Comparison of ENCODE assay signal across 19 mouse cellular contexts in the genomic region with DNA sequence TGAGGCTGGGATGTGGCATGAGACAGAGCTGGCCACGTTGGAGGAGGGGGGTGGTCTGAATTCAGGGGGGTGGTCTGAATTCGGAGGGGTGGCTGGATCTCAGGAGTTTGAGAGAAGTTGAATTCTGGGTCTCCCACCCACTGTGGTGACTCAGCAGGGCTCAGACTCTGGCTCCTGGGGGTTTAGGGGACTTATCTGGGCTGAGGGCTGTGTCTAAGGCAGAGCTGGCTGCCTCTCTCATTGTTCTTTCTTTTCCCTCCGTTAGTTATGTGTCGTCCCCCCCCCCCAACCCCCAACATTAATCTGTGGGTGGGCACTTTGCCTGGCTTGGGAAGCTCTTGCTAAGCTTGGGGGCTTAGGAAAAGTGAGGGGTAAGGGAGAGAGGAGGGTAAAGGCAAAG. TPM values are rescaled to one million over a fixed set of nuclear protein-coding genes. Genes with fewer than 3 reads are reported as not detected.
DNase-seq lines count a peak whose midpoint lies in the region; ATAC-seq and TF ChIP-seq lines count a peak whose summit lies in the region.
"Had no signal": no experiment of that assay in that cellular context is flagged by ENCODE, and none has a peak within 500 bp of the region (broad histone marks: within the 10 kb centered on the region; RNA-seq: fewer than 3 reads in every experiment).

No protein-coding gene starts in this region.

- no peaks in the 10 kb centered on the region for H3K36me3 ChIP-seq in heart, embryonic 12.5 days
- no peaks in the 10 kb centered on the region for H3K36me3 ChIP-seq in heart, adult 2 months (ENCODE audit: control insufficient read depth, insufficient read depth, low read length)
- no peaks in the 10 kb centered on the region for H3K36me3 ChIP-seq in limb, embryonic 11.5 days (ENCODE audit: control insufficient read depth, insufficient read depth, low read length)
- H3K36me3 ChIP-seq: forebrain, embryonic 15.5 days; heart, embryonic 13.5 days; liver, embryonic 13.5 days had no signal

- no peak overlapping the region for H3K4me3 ChIP-seq in heart, embryonic 12.5 days
- no peak overlapping the region for H3K4me3 ChIP-seq in heart, adult 2 months
- H3K4me3 ChIP-seq in limb, embryonic 11.5 days (ENCODE audit: low read depth, low read length), result no peak overlapping the region
- H3K4me3 ChIP-seq: forebrain, embryonic 15.5 days; heart, embryonic 13.5 days; left cerebral cortex, adult 2 months; liver, embryonic 13.5 days had no signal

- no peaks in the 10 kb centered on the region for H3K79me2 ChIP-seq in heart, adult 2 months (replicated peaks; ENCODE audit: control insufficient read depth, insufficient read depth, low read length)

- no peaks in the 10 kb centered on the region for H3K9me3 ChIP-seq in heart, embryonic 12.5 days (replicated peaks)
- no peaks in the 10 kb centered on the region for H3K9me3 ChIP-seq in limb, embryonic 11.5 days (ENCODE audit: control insufficient read depth, low read length)
- H3K9me3 ChIP-seq: forebrain, embryonic 15.5 days; heart, embryonic 13.5 days; liver, embryonic 13.5 days had no signal

- H3K4me2 ChIP-seq in heart, embryonic 12.5 days, result 0 out of 2 replicates have a peak overlapping the region, but pooled peaks have one; percentile 2
- no peak overlapping the region for H3K4me2 ChIP-seq in limb, embryonic 11.5 days (ENCODE audit: low read depth, severe bottlenecking)
- H3K4me2 ChIP-seq: forebrain, embryonic 15.5 days; heart, embryonic 13.5 days; liver, embryonic 13.5 days had no signal

- no peak for TF ChIP-seq CTCF in heart, adult 2 months (IDR thresholded peaks at IDR 0.05)

- intact Hi-C loops in heart, adult 2 months (cut with DNase I), result no loop called here

- TF ChIP-seq EP300 in heart, adult 2 months (IDR thresholded peaks at IDR 0.05; ENCODE audit: insufficient read depth, low read depth, low read length), result no peak

- ATAC-seq in heart, embryonic 12.5 days (ENCODE audit: insufficient number of reproducible peaks, low FRiP score), result no peak
- peak; percentile 19; the same call in 1 of the 2 replicates for ATAC-seq in limb, embryonic 11.5 days (ENCODE audit: insufficient number of reproducible peaks, low FRiP score, low TSS enrichment, low read depth)
- no peak for ATAC-seq in frontal cortex, adult (ENCODE audit: low TSS enrichment)
- ATAC-seq: forebrain, embryonic 15.5 days; lung, postnatal 0 days had no signal

- no peak overlapping the region for H3K9ac ChIP-seq in heart, embryonic 12.5 days
- H3K9ac ChIP-seq in heart, adult 2 months (ENCODE audit: low read depth, low read length), result no peak overlapping the region
- no peak overlapping the region for H3K9ac ChIP-seq in limb, embryonic 11.5 days (ENCODE audit: low read length)
- H3K9ac ChIP-seq: forebrain, embryonic 15.5 days; heart, embryonic 13.5 days; liver, embryonic 13.5 days had no signal

- H3K4me1 ChIP-seq in heart, embryonic 12.5 days (replicated peaks), result peaks cover 16% of the 10 kb centered on the region
- no peaks in the 10 kb centered on the region for H3K4me1 ChIP-seq in heart, adult 2 months (ENCODE audit: control insufficient read depth, insufficient read depth, low read length)
- H3K4me1 ChIP-seq in limb, embryonic 11.5 days (ENCODE audit: control insufficient read depth, insufficient read depth, low read length), result peaks cover 5% of the 10 kb centered on the region; the same call in 1 of the 2 replicates
- H3K4me1 ChIP-seq: forebrain, embryonic 15.5 days had no signal

- TF ChIP-seq POLR2A in heart, adult 2 months (IDR thresholded peaks at IDR 0.05; ENCODE audit: insufficient read depth, low read depth, low read length), result no peak

- DNase-seq in heart, adult 2 months, result no peak
- peak; percentile 42 for DNase-seq in retina, postnatal 1 day
- DNase-seq in retina, embryonic 14.5 days (ENCODE audit: low spot score), result no peak
- no peak for DNase-seq in limb, embryonic 11.5 days (ENCODE audit: low spot score)
- DNase-seq in testis, postnatal 10 days (ENCODE audit: low spot score), result no peak
- DNase-seq in testis, postnatal 14 days (ENCODE audit: low spot score), result no peak
- DNase-seq: adrenal gland, postnatal 25 days; cerebellum, adult 9-11 months; gastrocnemius, postnatal 10 days; heart, postnatal 4 days; liver, embryonic 13.5 days; right cerebral cortex, postnatal 14 days; thymus, adult 2 months had no signal

- peaks cover 26% of the 10 kb centered on the region for H3K27me3 ChIP-seq in heart, embryonic 12.5 days (replicated peaks)
- H3K27me3 ChIP-seq in heart, adult 2 months (ENCODE audit: control insufficient read depth, insufficient read depth, low read length), result no peaks in the 10 kb centered on the region
- H3K27me3 ChIP-seq in limb, embryonic 11.5 days (ENCODE audit: control insufficient read depth, insufficient read depth, low read length), result no peaks in the 10 kb centered on the region
- H3K27me3 ChIP-seq: forebrain, embryonic 15.5 days had no signal

- 1% methylated on average over 4 of the region's 4 CpGs for WGBS in heart, embryonic 12.5 days
- 3% methylated on average over 4 of the region's 4 CpGs for WGBS in heart, adult 2 months
- 3% methylated on average over 4 of the region's 4 CpGs for WGBS in limb, embryonic 11.5 days

- H3K27ac ChIP-seq in heart, embryonic 12.5 days (ENCODE audit: poor library complexity, severe bottlenecking), result no peak overlapping the region
- H3K27ac ChIP-seq in heart, adult 2 months, result no peak overlapping the region
- peak overlapping the region; percentile 47; the same call in 1 of the 2 replicates for H3K27ac ChIP-seq in limb, embryonic 11.5 days (replicated peaks; ENCODE audit: low read depth, low read length)
- H3K27ac ChIP-seq: forebrain, embryonic 15.5 days; heart, embryonic 13.5 days; left cerebral cortex, adult 2 months; liver, embryonic 13.5 days had no signal

RNA-seq across cellular contexts. Expression of gene Nectin4, which starts 4.0 kb away (rescaled TPM):
- 0.17 and 0.52 TPM in 2 replicates for polyA plus RNA-seq in heart, embryonic 12.5 days (2016; fragmentation: Nextera tagmentation; extraction: Ambion mirVana)
- under 1 TPM; 0.13 to 0.23 TPM for total RNA-seq in heart, adult 2 months (2021)
- 0.21 and 0.29 TPM in 2 replicates for polyA plus RNA-seq in heart, adult 2 months (2012; rRNA removed)
- 2.9 and 3.1 TPM in 2 replicates for polyA plus RNA-seq in limb, embryonic 11.5 days (2014; fragmentation: Nextera tagmentation; extraction: Ambion mirVana)

RNA-seq across cellular contexts. Expression of gene Klhdc9, which starts 13.3 kb away (rescaled TPM):
- 0.46 and 0.74 TPM in 2 replicates for polyA plus RNA-seq in heart, embryonic 12.5 days (2016; fragmentation: Nextera tagmentation; extraction: Ambion mirVana)
- under 1 TPM in 1 of 2 experiments, not detected in 1; 0.16 TPM for total RNA-seq in heart, adult 2 months (2021)
- polyA plus RNA-seq in heart, adult 2 months (2012; rRNA removed), result 0.20 and 0.25 TPM in 2 replicates
- polyA plus RNA-seq in limb, embryonic 11.5 days (2014; fragmentation: Nextera tagmentation; extraction: Ambion mirVana), result 1.4 and 2.3 TPM in 2 replicates

RNA-seq across cellular contexts. Expression of gene Arhgap30, which starts 14.8 kb away (rescaled TPM):
- polyA plus RNA-seq in heart, embryonic 12.5 days (2016; fragmentation: Nextera tagmentation; extraction: Ambion mirVana), result 0.30 and 0.68 TPM in 2 replicates
- total RNA-seq in heart, adult 2 months (2021), result 1 to 10 TPM; 2.3 to 2.4 TPM
- polyA plus RNA-seq in heart, adult 2 months (2012; rRNA removed), result 2.6 and 3.2 TPM in 2 replicates
- 0.55 and 0.70 TPM in 2 replicates for polyA plus RNA-seq in limb, embryonic 11.5 days (2014; fragmentation: Nextera tagmentation; extraction: Ambion mirVana)

RNA-seq across cellular contexts. Expression of gene Pfdn2, which starts 28.5 kb away (rescaled TPM):
- polyA plus RNA-seq in heart, embryonic 12.5 days (2016; fragmentation: Nextera tagmentation; extraction: Ambion mirVana), result 96.8 and 111 TPM in 2 replicates
- 10 to 100 TPM; 68.3 to 97.4 TPM for total RNA-seq in heart, adult 2 months (2021)
- 25.4 and 29.8 TPM in 2 replicates for polyA plus RNA-seq in heart, adult 2 months (2012; rRNA removed)
- polyA plus RNA-seq in limb, embryonic 11.5 days (2014; fragmentation: Nextera tagmentation; extraction: Ambion mirVana), result 61.8 and 68.3 TPM in 2 replicates

RNA-seq across cellular contexts. Expression of gene Nit1, which starts 28.5 kb away (rescaled TPM):
- 31.9 and 33.9 TPM in 2 replicates for polyA plus RNA-seq in heart, embryonic 12.5 days (2016; fragmentation: Nextera tagmentation; extraction: Ambion mirVana)
- 10 to 100 TPM; 25.9 to 32.7 TPM for total RNA-seq in heart, adult 2 months (2021)
- polyA plus RNA-seq in heart, adult 2 months (2012; rRNA removed), result 40.1 and 41.3 TPM in 2 replicates
- polyA plus RNA-seq in limb, embryonic 11.5 days (2014; fragmentation: Nextera tagmentation; extraction: Ambion mirVana), result 29.2 and 31.9 TPM in 2 replicates
